Mouse (Mus musculus): ENCODE data around the gene Efna4.

Efna4 gene

DNA sequence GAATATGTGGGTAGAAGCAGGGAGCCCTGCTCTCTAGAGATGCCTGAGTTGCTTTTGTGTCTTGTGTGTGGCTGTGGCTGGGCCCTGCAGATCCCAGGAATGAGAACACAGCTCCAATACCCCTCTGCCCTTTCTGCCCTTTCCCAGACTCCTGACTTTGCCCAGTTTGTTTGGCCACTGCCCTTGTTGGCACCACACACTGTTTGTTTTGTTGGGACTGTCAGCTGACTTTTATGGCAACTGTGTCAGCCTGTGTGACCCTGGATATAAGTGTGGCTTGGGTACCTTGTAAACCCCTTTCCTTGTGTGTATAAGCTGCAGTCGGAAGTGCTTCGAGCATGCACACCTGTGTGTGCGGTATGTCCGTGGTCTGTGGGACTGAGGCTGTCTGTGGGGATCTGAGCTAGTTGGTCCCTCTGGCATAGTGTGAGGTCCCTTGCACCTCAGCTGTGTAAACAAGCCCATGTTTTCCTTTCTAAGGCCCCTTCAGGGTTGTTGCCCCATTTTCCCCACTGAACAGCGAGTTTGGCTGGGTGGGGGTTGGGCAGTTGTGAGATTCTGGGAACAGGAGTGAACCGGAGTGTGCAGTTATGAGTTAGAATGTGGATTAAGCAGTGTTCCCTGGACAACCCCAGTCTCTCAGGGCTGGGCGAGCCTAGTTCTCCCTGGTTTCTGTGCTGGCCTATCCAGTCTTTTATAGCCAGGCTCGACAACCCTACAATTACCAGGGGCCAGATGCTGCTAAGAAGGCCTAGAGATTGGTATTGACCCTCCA lies 32.1 kb downstream of the Efna4 start:
- DNase-seq (ENCODE audit: low spot score): no peak

DNA sequence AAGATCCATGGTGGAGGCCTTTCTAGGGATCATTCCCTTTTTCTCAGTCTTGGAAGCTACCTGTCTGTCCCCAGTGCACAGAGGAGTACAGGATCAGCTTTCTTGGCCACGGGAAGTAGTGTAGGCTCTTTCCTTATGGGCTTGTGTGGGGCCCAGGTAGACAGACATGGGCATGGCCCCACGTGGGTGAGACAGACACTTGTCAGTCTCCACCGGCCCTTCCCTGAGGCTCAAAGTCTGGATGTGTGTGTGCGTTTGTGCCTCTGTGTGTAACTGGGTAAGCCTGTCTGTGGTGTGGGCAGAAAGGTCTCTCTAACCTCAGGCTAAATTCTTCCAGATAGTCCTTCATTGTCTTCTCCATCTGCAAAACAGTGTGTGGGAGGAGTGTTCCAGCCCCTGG lies 32.7 kb downstream of the Efna4 start:
- DNase-seq (ENCODE audit: low spot score): no peak

DNA sequence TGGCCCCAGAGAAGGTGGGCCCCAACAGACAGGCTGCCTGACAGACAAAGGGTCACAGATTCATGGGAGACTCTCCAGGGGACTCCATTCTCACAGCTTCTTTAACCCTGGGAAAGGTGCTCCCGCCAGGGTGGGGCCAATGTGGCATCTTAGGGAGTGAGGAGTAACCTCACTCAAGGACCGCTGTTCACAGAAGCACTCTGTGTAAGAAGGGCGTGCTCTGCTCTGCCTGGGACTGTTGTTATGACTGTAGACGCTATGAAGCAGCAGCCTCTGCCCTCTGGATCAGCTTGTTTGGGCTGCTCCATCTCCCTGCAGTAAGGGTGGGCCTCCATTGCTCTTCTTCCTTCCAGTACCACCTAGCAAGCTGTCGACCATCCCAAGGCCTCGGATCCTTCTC lies 33.4 kb downstream of the Efna4 start:
- DNase-seq (ENCODE audit: low spot score): no peak

DNA sequence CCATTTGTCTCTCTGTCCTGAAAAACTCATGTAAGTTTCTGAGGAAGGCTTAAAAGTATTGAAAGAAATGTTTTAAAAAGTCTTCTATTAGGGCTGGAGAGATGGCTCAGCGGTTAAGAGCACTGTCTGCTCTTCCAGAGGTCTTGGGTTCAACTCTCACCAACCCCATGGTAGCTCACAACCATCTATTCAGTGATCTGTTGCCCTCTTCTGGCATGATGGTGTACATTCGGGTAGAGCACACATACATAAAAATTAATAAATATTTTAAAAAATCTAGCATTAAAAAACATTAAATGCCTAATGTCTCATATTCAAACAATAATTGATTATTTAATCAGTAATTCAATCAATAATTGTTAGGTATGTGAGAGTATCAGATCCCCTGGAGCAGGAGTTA lies 37.3 kb downstream of the Efna4 start:
- DNase-seq (ENCODE audit: low spot score): no peak

DNA sequence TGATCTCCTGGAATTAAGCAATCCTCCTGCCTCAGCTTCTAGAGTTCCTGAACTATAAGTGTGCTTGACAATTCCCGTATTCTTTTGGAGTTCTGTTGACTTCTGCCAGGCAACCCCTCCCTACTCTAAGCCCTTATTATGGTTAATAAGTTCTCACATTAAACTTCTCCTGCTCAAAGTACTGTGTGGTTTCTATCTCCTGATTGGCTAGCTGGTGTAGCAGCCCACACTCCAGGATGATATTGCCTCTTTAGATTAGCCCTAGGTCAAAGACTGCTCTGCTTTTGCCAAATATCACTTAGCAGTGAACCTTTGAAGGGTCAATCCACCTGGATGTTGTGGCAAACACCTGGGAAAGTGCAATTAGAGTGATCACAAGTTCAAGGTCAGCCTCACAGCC lies 37.8 kb downstream of the Efna4 start:
- DNase-seq (ENCODE audit: low spot score): no peak

DNA sequence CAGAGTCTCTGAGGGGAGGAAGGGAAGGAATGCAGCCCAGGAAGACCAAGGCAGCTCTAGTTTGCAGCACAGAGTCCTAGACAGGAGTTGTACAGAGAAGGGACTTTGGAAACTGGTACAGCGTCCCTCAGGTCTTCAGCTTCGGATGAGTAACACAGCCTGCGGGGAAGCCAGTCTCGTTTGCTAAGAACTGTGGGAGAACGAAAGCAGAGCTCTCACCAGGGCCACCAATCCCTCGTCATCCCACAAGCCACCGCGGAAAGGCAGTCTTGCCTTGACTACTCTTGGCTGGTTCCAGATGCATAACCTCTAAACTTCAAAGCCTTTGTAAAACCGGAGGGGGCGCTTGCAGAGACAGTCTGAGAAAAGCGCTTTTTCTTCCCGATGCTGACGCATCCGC lies 38.3 kb downstream of the Efna4 start:
- no peak for DNase-seq (ENCODE audit: low spot score)

DNA sequence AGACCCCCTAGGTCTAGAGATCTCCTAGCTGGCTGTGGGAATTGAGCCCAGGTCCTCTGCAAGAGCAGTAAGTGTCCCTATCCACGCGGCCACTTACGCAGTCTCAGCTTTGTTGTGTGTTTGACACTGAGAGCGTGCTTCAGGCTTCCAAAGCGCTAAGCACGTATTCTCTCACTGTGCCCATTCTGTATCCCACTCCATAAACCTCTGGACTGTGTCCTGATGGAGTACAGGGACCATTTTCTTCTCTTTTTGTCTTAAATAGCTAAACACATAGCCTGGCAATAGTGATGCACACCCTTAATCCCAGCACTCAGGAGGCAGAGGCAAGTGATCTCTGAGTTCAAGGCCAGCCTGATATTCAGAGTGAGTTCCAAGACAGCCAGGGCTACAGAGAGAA lies 38.9 kb downstream of the Efna4 start:
- DNase-seq (ENCODE audit: low spot score): no peak

DNA sequence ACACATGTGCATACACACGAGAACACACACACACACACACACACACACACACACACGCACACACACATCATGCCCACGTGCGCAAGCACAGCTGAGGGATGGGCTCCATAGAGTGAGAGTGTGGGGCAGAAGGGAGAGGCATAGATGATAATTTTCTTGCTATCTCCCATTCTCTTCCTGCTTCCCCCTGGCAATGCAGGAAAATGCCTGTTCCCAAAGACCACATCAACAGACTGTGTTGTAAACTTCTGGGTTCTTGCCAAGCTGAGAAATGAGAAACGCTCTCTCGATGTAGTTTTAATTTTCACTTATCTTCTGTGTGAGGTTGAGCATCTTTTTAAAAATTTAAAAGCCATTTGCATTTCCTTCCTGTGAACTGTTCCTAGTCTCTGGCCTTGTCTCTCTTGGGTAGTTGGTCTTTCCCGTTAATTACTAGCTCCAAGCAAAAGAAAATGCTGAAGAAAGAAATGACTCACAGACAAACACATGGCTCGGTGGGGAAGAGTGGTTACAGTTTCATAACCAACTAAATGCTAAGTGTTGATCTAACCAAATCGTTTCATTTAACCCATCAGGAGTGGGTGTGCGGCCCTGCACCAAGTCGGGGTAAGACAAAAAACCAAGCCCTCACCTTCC lies 40.9 kb downstream of the Efna4 start:
- no peak for DNase-seq (ENCODE audit: low spot score)

DNA sequence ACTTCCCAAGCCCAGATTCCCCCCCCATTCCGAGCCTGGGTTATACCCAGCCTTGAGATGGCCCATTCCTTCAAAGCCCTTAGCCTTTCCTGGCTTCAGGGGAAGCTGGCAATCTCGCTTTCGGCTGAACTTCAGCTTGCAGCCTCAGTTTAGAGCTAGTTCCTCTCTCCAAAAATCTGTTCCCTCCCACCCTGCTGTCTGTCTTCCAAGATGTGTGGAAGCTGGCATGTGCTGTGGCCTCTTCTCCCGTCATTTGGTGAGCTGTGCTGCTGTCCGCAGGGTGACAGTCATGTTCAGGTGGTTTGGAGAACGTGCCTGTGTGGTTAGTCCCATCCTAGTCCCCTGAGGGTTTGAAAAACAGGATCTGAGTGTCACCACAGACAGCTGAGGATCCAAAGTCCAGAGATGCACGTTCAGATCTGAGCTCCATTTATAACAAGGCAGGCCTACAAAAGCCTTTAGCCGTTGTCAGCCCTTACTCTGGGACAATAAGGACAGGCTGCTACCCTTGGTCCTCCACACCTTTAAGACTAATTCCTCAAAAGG lies 42.1 kb downstream of the Efna4 start:
- DNase-seq (ENCODE audit: low spot score): no peak

DNA sequence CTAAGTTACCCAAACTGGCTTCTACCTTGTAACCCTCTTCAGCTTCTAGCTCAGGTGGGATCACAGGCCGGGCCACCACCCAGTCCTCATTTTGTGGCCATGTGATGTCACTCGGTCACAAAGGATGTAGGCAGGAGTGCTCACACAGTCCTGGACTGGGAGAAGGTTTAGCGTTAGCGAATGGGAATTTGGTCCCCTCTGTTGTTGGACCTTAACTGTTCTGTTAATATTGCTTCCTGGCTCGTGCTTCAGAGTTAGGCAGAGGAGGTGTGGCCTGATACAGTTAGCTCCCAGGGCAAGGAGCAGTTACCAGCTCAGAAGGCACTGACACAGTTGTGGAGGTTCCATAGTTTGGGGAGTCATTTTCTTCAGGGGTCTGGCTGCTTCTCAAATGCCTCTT lies 43.6 kb downstream of the Efna4 start:
- DNase-seq (ENCODE audit: low spot score): no peak

DNA sequence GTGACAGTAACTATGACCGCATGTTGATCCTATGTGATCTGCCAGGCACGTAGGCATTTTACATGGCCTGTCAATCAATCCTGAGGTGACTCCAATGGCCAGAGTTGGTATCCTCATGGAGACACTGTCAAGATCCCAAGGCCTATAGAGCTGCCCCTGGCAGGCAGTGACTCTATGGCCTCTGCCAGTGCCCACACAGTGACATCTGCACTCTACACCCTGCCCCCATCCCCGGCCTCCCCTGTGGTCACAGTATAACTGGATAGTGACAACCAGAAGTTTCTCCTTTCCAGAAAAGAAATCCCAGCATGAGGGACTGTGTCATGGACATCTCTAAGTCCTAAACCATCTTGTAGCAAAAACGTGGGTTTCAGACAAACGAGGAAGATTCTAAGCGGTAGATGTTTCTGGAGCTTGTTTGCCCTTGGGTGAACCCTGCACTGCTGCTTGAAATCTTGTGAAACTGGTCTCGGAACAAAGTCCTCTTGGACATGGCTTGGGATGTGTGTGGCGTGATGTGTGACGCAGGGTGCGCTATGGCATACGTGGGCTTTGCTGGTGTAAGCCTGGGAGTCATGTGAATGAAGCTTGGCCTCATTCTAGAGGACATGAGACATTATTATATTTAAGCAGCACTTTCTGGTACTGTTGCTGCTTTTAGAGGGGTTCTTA lies 44.4 kb downstream of the Efna4 start:
- no peak for DNase-seq (ENCODE audit: low spot score)

DNA sequence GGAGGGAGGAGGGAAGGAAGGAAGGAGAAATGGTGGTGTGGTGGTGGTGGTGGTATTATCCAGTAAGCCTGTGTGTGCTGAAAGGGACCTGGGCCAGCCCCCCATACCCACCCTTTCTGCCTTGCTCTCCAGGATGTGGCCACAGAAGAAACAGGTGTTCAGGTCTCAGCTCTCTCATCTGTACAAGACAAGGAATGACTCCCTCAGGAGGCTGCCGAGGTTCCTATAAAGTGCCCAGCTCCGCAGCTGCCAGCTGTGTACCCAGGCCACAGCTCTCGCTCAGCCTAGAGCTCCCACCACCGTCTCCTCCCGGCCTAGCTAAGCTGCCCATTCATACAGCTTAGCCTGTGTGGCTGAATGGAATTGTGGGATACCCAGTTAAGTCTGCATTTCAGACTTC lies 45.5 kb downstream of the Efna4 start:
- no peak for DNase-seq (ENCODE audit: low spot score)

DNA sequence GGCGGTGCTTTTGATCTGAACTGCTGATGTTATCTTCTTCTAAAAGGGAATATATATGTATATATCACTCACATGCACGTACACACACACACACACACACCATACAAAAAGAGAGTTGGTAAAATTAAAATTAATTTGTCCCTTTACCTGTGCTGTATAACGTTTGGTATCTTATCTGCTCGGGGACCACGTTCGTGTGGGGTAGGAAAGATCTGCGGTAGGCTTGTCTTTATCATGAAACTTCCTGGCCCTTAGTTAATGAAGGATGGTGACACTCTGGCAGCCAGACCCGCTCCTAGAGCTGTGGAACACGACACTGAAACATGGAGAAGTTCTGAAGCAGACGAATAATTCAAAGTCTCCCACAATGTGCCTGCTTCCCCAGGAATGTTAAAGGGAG lies 46.0 kb downstream of the Efna4 start:
- no peak for DNase-seq (ENCODE audit: low spot score)

DNA sequence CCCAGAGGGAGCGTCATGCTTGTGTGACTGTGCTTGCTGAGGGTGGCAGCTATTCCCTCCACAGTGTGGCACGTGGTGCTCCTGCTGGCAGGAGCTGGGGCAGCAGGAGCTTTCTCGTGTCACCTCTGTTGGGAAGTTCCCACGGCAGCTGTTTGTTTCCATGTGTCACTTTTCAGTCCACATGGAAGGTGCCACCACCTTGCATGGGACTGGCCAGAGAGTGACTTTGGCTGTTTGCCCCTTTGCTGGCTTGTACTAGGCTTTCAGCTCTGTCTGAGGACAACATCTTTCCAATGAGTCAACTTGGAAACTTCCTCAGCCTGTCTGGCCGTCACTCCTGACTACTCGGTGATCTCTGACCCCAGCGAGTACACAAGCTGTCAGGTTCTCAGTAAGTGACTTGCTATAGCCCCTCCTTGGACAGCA lies 49.3 kb downstream of the Efna4 start:
- no peak for DNase-seq (ENCODE audit: low spot score)

DNA sequence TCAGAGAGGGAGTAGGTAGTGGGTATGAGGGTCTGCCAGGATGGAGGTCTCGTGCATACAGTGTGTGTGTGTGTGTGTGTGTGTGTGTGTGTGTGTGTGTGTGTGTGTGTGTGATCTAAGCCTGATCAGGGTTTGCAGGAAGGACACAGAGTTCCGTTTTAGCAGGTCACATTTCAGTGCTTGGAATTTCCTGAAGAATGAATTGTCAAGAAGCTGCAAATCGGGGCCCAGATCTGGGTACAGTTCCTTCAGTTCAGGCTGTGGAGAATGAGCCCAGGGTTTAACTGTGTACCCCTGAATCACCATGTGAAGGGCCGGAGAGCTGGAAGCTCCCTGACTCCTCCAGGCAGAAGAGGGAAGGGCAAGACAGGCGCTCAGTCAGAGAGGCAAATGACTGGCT lies 50.5 kb downstream of the Efna4 start:
- DNase-seq (ENCODE audit: low spot score): no peak

DNA sequence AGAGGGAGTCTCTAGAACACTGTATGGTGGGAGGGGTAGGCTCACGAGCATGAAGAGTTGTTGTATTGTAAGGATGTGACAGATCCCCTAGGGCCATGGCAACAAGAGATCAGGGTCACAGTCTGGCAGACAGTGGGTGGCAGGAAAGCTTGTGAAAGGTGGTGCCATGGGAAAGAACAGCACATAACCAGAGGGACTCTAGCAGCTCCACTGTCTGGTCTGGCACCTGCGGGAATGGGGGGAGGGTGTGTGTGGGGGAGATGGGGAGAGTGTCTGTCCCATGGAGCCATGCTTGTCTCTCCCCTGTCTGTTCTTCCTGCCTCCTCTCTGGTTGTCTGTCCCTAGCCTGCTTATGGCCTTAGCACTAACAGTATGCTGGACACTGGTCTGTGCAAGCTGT lies 52.3 kb downstream of the Efna4 start:
- DNase-seq (ENCODE audit: low spot score): no peak

DNA sequence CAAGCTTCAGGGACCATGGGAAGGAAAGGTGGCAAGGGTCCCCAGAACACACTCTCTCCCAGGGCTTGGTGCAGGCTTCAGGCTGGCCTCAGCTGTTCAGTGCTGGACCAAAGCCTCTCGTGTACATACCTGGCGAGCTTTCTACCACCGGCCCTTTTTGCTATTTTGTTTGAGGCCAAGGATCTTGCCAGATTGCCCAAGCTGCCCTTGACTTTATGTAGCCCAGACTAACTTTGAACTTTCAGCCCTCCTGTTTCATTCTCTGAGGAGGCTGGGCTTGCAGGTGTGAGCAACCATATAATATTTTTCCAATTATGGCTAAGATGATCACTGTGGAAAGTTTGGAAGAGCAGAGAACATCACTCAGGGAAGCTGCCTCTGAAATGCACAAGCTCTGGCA lies 53.6 kb downstream of the Efna4 start:
- no peak for DNase-seq (ENCODE audit: low spot score)
